Mouse (Mus musculus): Measurements from ENCODE around the gene Rhobtb3.
"Not testable (repeated sequence)": the region's sequence is repeated elsewhere in the genome, so short reads cannot be mapped to it uniquely, and the experiment has no call there.

Gene Rhobtb3

GRCm38 (mm10) chr13:75929071-75929470 is 14.7 kb downstream of the Rhobtb3 start:
- not testable (repeated sequence) for DNase-seq (ENCODE audit: low spot score)

DNA sequence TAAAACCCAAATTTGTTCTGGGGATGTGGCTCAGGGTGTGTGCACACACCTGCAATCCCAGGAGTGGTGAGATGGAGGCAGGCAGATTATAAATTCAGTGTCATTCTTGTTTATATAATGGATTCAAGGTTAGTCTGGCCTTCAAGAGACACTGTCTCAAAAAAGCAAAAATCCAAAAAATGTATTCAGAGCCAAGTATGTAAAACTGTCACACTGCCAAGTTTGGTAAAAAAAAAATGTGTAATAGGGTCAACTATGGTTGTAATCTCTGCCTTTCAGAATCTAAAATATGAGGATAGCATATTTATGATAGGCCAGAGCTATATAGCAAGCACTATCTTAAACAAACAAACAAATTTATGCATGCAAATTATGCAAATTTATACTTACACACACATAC is 15.8 kb downstream of the Rhobtb3 start:
- DNase-seq (ENCODE audit: low spot score), result no peak

- DNase-seq (ENCODE audit: low spot score), result no peak
These were observed 29.6 kb downstream of the Rhobtb3 start for GRCm38 (mm10) chr13:75914151-75914550.

- no peak for DNase-seq (ENCODE audit: low spot score)
These were observed 35.5 kb downstream of the Rhobtb3 start for GRCm38 (mm10) chr13:75908187-75908586.

DNA sequence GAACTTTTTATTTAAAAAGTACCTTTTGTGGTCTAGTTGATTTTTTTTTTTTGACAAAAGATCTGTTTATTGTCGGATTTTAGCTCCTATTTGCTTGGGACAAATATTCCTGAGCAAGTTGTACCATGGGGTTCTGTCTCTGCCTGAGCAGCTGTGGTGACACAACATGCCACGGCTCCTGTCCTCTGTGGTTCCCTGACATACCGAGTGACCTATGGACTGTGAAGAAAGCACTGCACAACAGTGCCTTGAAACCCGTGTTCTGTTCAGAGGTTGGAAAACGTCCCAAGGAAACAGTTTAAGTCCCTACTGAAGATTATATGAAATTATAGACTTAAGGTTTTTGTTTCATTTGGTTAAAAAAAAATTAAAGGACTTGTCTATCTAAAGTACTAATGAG is 36.6 kb downstream of the Rhobtb3 start:
- DNase-seq (ENCODE audit: low spot score), result no peak

GRCm38 (mm10) chr13:75904660-75905059 is 39.1 kb downstream of the Rhobtb3 start:
- DNase-seq (ENCODE audit: low spot score), result no peak

- not testable (repeated sequence) for DNase-seq (ENCODE audit: low spot score)
These were observed 42.8 kb downstream of the Rhobtb3 start for GRCm38 (mm10) chr13:75900928-75901327.

DNA sequence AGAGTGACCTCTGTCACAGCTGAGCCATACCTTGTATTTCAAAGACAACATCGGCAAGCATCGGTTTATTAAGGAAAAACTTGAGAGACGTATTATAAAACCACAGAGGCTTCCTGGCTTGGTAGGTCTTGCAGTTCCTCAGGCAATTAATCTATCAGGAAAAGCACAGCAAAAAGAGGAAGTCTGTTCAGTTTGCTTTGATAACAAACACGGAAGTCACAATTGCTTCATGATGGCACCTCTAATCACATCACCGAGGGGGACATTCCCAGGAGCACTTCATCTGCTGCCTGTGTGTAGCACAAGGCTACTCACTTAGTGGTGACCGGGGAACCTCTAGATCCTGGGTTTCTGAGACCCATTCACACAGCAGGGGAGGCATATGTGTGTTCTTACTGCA is 50.8 kb downstream of the Rhobtb3 start:
- no peak for DNase-seq (ENCODE audit: low spot score)

GRCm38 (mm10) chr13:75892291-75892690 is 51.4 kb downstream of the Rhobtb3 start:
- DNase-seq (ENCODE audit: low spot score), result no peak

GRCm38 (mm10) chr13:75891868-75892267 is 51.9 kb downstream of the Rhobtb3 start:
- no peak for DNase-seq (ENCODE audit: low spot score)

DNA sequence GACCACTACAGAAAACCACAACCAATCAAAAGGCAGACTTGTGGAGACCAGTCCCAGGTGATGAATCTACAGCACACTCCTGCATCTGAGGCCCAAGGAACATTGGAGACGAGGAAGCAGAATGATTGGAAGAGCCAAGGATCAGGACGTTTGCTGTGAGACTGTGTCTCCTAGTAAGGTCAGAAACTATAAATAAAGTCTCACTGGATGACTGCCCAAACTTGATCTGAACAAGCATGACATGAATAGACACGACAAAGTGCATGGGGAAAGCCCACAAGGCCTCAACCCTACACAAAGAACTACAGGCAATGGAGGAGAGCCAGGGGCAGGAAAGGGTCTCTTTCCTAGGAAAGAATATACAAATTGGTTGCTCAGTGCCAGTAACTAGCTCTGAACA is 59.9 kb downstream of the Rhobtb3 start:
- DNase-seq (ENCODE audit: low spot score), result no peak

DNA sequence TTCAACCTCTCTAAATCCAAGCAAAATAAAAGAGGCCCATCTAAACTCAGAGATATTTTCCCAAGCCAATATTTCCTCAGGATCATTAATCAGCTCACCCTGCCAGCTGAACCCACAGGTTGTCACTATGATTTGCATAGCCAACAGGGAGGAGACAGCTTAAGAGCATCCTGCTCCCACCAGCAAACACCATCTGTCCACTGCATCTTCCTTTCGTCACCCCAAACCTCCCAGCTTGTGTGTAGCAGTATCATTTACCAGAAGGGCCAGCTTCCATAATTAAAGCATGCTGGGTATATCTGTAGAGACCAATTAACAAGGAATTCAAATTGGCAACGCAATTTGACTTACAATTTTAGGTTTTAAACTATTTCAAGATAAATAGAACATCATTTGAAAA is 63.2 kb downstream of the Rhobtb3 start:
- no peak for DNase-seq (ENCODE audit: low spot score)

DNA sequence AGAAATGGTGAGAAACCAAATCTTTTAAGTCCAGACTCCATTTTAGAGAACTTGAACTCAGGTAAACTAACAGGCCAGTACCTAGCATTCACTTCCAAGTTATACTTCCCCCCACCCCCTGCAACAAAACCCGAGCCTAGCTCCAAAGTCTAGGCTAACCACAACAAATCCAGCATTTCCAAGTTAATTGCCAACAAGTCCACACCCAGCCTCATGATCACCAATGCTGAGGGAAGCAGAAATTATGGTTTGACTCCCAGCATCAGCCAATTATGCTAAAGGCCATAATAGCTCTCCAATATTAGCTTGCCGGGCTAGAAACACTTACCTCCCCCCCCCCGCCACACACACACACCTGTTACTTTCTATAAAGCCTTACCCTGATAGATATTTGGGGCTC is 64.0 kb downstream of the Rhobtb3 start:
- DNase-seq (ENCODE audit: low spot score), result no peak

GRCm38 (mm10) chr13:75877907-75878306 is 65.8 kb downstream of the Rhobtb3 start:
- peak; percentile 86 for DNase-seq (ENCODE audit: low spot score)

DNA sequence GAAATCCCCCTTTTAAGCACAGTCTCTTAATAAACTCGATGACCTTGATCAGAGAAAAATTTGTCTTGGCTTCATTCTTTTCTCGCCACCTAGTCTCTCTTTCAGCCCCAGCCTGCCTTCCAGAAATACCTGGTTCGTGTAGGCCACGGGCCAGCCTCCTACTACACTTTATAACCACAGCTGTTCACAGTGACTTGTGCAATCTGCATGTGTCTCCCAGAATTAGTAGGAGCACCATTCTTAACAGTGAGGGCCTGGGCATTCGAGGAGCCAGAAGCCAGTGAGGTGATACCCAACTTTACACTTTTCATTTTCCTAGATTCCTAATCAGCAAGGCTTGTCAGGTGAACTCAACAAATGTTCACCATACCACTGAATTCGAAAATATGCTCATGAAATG is 67.1 kb downstream of the Rhobtb3 start:
- no peak for DNase-seq (ENCODE audit: low spot score)

GRCm38 (mm10) chr13:75876188-75876587 is 67.5 kb downstream of the Rhobtb3 start:
- not testable (repeated sequence) for DNase-seq (ENCODE audit: low spot score)

DNA sequence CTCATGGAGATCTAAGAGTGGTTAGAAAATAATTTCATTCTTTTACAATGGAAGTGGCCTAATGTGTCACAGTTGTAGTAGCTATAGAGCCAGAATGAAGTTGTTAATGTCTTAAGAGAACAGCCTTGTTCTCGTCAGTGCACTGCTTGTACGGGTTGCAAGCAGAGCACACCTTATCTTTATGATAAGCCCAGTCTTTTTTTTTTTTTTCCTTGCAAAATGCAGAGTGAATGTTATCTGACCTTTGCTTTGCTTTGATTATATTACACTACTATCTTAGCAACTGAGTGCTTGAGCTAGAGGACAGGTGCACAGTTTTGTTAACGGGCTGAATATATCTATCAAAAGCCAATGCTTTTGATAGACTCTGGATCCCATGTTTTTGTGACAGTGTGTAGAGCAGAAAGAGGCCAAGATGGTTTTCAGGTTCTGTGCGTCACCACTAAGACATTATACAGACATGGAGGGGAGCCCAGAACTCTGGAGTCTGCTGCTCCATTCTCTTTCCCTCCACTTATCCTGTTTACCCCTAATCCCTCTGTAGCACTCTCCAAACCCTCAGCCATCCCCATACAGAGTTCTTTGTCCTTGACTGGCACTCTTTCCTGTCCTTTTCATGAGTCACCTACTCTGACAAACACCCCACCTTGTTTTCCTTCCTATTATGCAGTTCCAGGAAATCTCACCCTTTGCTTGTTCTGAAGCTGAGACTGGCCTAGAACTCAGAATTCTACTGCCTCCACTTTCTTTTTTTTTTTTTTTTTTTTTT is 68.9 kb downstream of the Rhobtb3 start:
- no peak for DNase-seq (ENCODE audit: low spot score)

GRCm38 (mm10) chr13:75867876-75868275 is 75.8 kb downstream of the Rhobtb3 start:
- no peak for DNase-seq (ENCODE audit: low spot score)

DNA sequence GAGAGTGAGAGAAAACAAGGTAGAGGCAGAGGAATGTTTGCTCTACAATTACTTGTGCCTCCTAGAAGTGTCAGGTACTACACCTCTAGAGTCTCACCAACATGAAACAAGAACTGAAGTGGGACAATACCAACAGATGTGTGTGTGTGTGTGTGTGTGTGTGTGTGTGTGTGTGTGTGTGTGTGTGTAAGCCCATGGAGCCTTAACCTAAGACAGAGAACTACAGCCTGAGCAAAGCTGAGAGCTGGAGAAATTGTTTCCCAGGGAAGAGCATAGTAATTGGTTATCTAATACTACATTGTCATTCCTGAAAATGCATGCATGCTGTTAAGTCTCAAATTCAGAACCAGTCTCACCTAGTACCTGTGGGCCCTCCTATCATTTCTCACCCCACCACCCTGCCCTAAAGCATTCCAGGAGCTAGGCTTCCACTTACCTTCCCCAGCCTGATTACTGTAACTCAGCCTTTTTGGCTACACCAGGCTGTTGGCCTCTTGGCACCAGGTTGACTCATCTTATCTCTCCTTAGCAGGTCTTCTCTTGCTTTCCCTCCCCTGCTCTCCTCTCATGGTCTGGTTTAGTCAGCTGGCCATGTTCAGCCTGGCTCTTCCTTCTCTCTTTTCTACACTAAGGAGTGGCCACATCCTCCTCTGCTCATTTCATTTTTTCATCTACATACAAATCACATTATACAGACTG is 78.1 kb downstream of the Rhobtb3 start:
- no peak for DNase-seq (ENCODE audit: low spot score)

- DNase-seq (ENCODE audit: low spot score), result no peak
These were observed 84.4 kb downstream of the Rhobtb3 start for GRCm38 (mm10) chr13:75859264-75859844.

DNA sequence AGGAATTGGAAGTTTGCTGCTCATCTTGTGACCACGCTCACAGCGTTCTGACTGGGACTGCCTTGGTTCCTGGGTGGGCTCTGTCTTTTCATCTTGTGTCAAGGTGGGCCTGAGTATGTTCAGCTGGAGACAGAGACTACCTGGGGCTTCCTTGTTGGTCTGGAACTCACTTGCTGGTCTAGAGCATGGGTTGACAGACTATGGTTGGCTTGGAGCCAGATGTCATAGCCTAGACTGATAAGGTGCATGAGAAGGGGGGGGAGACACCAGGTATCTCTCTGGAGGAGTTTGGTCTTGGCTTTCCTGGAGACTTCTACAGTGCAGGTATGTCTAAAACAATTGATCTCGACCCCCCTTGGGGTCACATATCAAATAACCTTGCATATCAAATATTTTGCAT is 90.6 kb downstream of the Rhobtb3 start:
- DNase-seq (ENCODE audit: low spot score), result no peak

DNA sequence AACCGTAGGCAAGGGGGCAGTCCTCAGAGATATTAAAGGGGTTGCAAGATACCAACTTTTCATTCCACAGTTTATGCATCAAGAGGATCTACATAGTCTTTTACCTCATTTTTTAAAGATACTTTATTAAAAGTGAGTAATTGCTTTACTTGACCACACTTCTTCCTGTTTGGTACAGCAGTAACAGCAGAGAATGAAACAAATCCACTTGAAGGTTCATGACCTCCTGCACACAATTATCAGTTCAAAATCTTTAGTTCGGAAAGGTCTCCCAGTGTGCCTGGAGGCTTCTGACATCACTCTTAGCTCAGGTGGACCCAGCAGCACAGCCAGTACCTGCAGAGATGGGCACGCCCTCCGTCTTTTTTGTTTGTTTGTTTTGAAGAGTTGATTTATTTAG is 91.7 kb downstream of the Rhobtb3 start:
- DNase-seq (ENCODE audit: low spot score), result no peak

GRCm38 (mm10) chr13:75847027-75847426 is 96.7 kb downstream of the Rhobtb3 start:
- no peak for DNase-seq (ENCODE audit: low spot score)

Data from retina, embryonic 14.5 days (tissue).